Mouse (Mus musculus): ENCODE measurements around the gene Hrg.
"Not testable (repeated sequence)": the region's sequence is repeated elsewhere in the genome, so short reads cannot be mapped to it uniquely, and the experiment has no call there.

Gene Hrg

DNA sequence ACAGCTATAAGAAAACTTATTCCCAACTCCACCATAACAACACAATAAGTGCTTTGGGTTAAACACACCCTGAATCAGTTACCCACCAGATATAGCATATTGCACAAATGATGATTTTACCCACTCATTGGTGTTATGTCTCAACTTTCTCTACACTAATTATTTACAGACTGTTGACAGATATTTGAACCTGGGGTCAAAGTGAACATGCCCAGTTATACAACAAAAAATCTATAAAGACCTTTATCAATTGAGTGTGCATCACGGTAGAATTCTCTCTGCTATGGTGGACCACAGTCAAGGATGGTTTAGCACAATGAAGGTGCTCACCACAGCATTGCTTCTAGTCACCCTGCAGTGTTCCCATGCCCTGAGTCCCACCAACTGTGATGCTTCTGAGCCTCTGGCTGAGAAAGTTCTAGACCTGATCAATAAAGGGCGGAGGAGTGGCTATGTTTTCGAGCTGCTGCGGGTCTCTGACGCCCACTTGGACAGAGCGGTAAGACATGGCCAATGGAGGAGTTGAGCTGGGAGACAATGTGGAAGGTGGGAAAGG is at the start of gene Hrg:
TSS of gene Hrg (plus strand) at position 233 of the 556 bp plus-strand sequence.
- DNase-seq: no peak

DNA sequence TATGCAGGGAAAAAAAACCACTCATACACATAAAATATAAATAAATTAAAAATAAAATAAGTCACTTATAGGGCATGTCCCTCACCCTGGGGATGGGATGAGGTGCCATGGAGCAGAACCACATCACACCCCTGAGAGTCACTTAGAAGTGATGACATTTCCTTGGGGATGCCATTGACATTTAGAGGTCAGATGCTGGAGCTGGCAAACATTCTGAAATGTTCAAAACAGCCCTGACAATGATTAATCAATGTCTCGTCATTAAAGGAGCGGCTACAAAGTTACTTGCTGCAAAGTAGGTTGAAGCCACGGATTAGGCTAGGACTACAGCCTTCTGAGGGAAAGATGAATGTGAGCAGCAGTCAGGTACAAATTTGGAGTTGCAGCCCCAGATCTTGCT is 49.5 kb upstream of the Hrg start:
- DNase-seq: no peak

GRCm38 (mm10) chr16:22909290-22909689 is 41.6 kb upstream of the Hrg start:
- no peak for DNase-seq

- no peak for DNase-seq
Observed at GRCm38 (mm10) chr16:22911986-22912385, 38.9 kb upstream of the Hrg start.

- DNase-seq: no peak
Observed at GRCm38 (mm10) chr16:22912886-22913285, 38.0 kb upstream of the Hrg start.

- DNase-seq: no peak
Observed at GRCm38 (mm10) chr16:22914276-22914675, 36.6 kb upstream of the Hrg start.

GRCm38 (mm10) chr16:22918034-22918433 is 32.8 kb upstream of the Hrg start, which contains the start of gene Fetub:
Fetub (plus strand) TSS chr16:22918334.
- no peak for DNase-seq

DNA sequence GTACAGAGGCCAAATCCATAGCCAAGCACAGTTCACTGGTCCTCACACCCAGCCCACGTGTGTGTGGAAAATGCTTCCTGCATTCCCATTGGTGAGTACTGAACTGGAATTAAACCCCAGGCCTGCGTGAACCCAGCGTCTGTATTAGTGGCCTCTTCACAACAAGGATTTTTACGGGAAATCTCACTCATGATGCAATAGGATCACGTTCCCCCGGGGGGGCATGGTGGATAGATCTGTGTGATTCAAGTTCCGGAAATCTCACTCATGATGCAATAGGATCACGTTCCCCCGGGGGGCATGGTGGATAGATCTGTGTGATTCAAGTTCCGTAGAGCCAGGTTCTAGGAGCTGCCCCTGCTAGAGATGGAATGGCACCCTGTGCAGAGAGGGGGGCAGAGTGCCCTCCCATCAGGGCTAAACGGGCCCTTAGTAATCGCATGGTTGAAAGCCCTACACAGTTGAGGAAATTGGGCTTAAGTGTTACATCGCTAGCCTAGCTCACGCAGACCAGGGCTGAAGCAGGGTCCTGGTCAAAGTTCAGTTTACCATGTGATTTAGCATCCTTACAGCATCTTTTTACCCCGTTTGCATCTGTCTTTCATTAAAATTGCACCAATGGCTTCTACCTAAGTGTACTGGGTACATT is 32.1 kb upstream of the Hrg start:
- no peak for DNase-seq

- no peak for DNase-seq
Observed at GRCm38 (mm10) chr16:22919971-22920854, 30.7 kb upstream of the Hrg start.

GRCm38 (mm10) chr16:22921761-22922160 is 29.1 kb upstream of the Hrg start:
- no peak for DNase-seq

GRCm38 (mm10) chr16:22922433-22922832 is 28.4 kb upstream of the Hrg start:
- DNase-seq: no peak

GRCm38 (mm10) chr16:22929575-22929974 is 21.3 kb upstream of the Hrg start:
- DNase-seq: no peak

DNA sequence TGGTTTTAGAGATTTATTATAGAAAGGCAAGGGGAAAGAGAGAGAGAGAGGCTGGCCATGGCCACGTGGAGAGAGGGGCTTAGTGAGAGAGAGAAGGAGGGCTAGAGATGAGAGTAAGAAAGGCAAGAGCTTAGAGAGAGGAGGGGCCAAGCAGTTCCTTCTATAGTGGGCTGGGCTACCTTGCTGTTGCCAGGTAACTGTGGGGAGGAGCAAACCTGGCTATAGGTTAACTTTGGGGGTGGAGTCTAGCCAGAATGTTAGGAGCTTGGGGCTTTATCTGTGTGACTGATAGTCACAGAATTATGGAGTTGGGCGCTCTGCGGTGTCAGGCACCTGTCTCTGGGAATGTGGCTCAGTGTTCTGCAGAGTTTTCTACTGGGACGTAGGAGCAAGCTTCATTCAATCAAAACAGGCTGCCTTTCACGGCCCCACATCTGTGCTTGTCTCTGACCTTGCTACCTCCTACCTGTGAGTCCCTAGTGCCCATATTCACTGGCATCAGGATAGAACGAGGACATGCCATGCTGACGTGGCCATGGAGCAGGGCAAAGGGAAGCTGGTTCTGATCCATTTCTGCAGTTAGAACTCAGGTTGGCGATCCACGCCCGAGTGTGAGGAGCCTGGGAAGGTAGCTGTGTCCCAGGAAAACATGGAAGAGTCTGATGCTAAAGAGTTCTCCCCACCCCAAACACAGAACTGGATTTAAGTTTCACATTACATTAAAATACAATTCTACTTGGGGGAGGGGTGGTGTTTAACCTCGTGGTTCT is 19.3 kb upstream of the Hrg start:
- no peak for DNase-seq

DNA sequence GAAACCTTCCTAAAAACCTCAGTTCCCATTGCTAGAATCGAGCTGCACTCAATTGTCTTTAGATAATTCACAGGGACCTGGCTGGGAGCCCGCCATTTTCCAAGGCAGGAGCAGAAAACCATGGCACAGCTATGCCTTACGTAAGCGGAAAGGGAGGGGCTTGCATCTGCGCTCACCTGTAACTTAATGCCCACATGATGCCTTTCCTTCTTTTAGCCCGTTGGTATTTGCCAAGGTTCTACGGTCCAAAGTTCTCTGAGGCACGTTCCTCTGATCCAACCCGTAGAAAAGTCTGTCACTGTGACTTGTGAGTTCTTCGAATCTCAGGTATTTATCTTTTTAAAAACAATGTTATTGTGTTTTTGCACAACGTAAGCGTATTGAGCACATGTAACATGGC is 13.2 kb upstream of the Hrg start:
- no peak for DNase-seq

DNA sequence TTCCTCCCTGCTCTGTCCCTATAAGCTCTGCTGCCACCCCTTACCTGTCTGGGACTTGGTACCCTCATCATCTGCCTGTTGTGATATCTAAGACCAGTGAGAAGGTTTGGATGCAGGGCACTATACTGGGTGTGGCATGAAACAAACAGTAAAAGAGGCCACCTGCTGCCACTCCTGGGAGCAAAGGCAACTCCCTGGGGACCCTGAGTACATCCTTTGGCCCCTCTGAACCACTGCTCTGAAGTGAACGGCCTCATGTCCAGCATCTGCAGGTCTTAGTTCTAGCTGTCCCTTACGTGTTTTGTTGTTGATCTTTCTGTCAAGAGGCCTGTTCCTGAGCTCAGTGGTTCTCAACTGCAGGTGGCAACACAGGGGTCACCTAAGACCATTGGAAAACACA is 12.3 kb upstream of the Hrg start:
- DNase-seq: no peak

DNA sequence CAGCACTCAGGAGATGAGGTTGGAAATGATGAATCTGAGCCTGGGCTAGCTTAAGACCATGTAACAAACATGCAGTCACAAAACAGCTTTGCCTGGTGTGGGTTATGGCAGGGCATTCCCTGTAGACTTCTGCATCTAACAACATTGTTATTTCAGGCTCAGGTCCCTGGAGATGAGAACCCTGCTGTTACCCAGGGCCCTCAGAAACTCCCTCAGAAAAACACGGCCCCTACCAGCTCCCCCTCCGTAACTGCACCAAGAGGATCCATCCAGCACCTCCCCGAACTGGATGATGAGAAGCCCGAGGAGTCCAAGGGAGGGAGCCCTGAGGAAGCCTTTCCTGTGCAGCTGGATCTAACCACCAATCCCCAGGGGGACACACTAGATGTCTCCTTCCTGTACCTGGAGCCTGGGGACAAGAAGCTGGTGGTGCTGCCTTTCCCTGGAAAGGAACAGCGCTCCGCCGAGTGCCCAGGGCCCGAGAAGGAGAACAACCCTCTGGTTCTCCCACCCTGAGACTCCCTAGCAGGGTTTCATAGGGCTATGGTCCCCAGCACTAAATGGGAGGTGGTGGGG is 11.7 kb upstream of the Hrg start:
- DNase-seq: no peak

- DNase-seq: not testable (repeated sequence)
Observed at GRCm38 (mm10) chr16:22941825-22942476, 8.9 kb upstream of the Hrg start.

GRCm38 (mm10) chr16:22947371-22947770 is 3.5 kb upstream of the Hrg start:
- DNase-seq: no peak

- DNase-seq: no peak
Observed at GRCm38 (mm10) chr16:22953069-22953468, 2.2 kb downstream of the Hrg start.

GRCm38 (mm10) chr16:22955397-22956084 is 4.7 kb downstream of the Hrg start:
- no peak for DNase-seq

DNA sequence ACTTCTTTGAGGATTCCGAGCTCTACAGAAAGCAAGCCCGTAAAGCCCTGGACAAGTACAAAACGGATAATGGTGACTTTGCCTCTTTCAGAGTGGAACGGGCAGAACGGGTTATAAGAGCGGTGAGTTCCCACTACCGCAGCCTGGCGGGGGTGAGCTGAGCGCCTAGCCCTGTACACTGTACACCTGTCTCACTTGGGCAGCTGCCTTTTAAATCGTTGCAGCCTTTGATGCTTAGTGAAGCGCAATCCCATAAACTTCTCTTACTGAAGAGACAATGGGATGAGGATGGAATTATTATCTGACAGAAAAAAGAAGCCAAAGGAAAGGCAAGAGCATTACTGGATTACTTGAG is 5.2 kb downstream of the Hrg start:
- no peak for DNase-seq

DNA sequence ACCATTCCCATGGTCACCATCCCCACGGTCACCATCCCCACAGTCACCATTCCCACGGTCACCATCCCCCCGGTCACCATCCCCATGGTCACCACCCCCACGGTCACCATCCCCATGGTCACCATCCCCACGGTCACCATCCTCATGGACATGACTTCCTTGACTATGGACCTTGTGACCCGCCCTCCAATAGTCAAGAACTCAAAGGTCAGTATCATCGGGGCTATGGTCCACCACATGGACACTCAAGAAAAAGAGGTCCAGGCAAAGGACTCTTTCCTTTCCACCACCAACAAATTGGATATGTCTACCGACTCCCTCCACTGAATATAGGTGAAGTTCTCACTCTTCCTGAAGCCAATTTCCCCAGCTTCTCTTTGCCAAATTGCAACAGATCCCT is 10.2 kb downstream of the Hrg start:
- DNase-seq: no peak
